8 mouse cellular contexts compared by ENCODE assay signal in the genomic region with DNA sequence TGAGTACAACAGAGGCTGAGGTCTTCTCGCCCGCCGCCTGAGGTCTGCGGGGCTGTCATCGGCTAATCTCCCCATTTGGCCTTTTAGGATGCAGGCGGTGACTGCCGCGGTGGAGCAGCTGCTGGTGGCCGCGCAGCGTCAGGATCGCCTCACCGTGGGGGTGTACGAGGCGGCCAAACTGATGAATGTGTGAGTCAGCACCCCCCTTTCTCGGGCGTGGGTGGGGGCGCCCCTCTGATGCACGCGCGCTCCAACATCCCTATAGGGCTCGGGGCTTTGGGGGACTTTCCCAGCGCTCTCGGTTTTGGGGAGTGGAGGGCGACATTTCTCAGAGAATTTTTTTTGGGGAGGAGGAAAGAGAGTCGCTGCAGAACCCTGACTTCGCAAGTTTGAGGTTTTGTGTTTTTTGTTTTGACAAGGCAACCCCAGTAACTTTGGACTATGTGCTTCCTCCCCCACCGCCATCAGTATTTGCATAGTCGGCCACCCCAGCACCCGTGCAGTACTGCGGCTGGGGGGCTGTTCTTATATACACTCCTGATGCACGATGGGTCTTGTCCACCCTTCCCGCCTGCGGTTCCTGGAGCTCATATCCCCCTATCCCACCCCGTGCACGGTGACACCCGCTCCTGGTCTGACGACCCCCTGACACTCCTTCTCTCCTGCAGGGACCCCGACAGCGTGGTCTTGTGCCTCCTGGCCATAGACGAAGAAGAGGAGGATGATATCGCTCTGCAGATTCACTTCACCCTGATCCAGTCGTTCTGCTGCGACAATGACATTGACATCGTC. TPM values are rescaled to one million over a fixed set of nuclear protein-coding genes. Genes with fewer than 3 reads are reported as not detected.
DNase-seq lines count a peak whose midpoint lies in the region; ATAC-seq lines count a peak whose summit lies in the region.

No protein-coding gene starts in this region.

- peak; percentile 47 for DNase-seq in gastrocnemius, adult 18-20 months (ENCODE audit: low spot score)
- DNase-seq in gastrocnemius, postnatal 36 days: no peak
- DNase-seq in CD4-positive, CD25-positive, alpha-beta regulatory T cell, adult 2 months (ENCODE audit: low read depth, low spot score): peak; percentile 84
- DNase-seq in cerebellum, postnatal 36 days: peak; percentile 55 to 69
- peak; percentile 35 to 50 for DNase-seq in layer of hippocampus, postnatal 36 days
- DNase-seq in thymus, postnatal 10 days (ENCODE audit: low spot score in 2 of 2): peak; percentile 36 to 43

- H3K27ac ChIP-seq in heart, embryonic 13.5 days (replicated peaks): peak overlapping the region; percentile 82
- no peak overlapping the region for H3K27ac ChIP-seq in midbrain, embryonic 12.5 days (replicated peaks)

- H3K4me1 ChIP-seq in heart, embryonic 13.5 days: peaks cover 60% of the 10 kb centered on the region
- H3K4me1 ChIP-seq in midbrain, embryonic 12.5 days: peaks cover 62% of the 10 kb centered on the region

- H3K9ac ChIP-seq in heart, embryonic 13.5 days: peak overlapping the region; percentile 97
- H3K9ac ChIP-seq in midbrain, embryonic 12.5 days (replicated peaks): peak overlapping the region; percentile 56

- H3K27me3 ChIP-seq in heart, embryonic 13.5 days (replicated peaks): peaks cover 24% of the 10 kb centered on the region
- H3K27me3 ChIP-seq in midbrain, embryonic 12.5 days: peaks cover 65% of the 10 kb centered on the region

- H3K4me2 ChIP-seq in heart, embryonic 13.5 days: peak overlapping the region; percentile 78
- peak overlapping the region; percentile 67 for H3K4me2 ChIP-seq in midbrain, embryonic 12.5 days (replicated peaks)

- 0 out of 2 replicates have a peak, but pooled peaks have one; percentile 7 for ATAC-seq in heart, embryonic 13.5 days (ENCODE audit: extremely low read depth, insufficient number of reproducible peaks, low FRiP score, low TSS enrichment)
- ATAC-seq in midbrain, embryonic 12.5 days (ENCODE audit: low FRiP score, low read depth): 0 out of 2 replicates have a peak, but pooled peaks have one; percentile 11

- H3K9me3 ChIP-seq in heart, embryonic 13.5 days: no peaks in the 10 kb centered on the region
- no peaks in the 10 kb centered on the region for H3K9me3 ChIP-seq in midbrain, embryonic 12.5 days

- H3K4me3 ChIP-seq in heart, embryonic 13.5 days: peak overlapping the region; percentile 88
- H3K4me3 ChIP-seq in midbrain, embryonic 12.5 days: peak overlapping the region; percentile 42

- H3K36me3 ChIP-seq in heart, embryonic 13.5 days: peaks cover 3% of the 10 kb centered on the region; the same call in 1 of the 2 replicates
- no peaks in the 10 kb centered on the region for H3K36me3 ChIP-seq in midbrain, embryonic 12.5 days

- intact Hi-C loops in gastrocnemius, postnatal 36 days (cut with DNase I): no loop called here

- under 1% methylated on average over 45 of the region's 45 CpGs for WGBS in heart, embryonic 13.5 days
- WGBS in midbrain, embryonic 12.5 days: under 1% methylated on average over 45 of the region's 45 CpGs

RNA-seq across cellular contexts. Expression of a gene that starts 0.7 kb away (rescaled TPM):
- total RNA-seq in gastrocnemius, adult 18-20 months (2021): 10 to 100 TPM; 17.3 to 25.0 TPM
- total RNA-seq in gastrocnemius, postnatal 36 days (2021): 10 to 100 TPM; 26.7 to 31.7 TPM
- 29.2 and 33.9 TPM in 2 replicates for polyA plus RNA-seq in heart, embryonic 13.5 days (2015; fragmentation: Nextera tagmentation; extraction: Ambion mirVana)
- total RNA-seq in layer of hippocampus, postnatal 36 days (2021): 10 to 100 TPM; 17.7 to 19.1 TPM
- 8.7 and 11.8 TPM in 2 replicates for polyA plus RNA-seq in midbrain, embryonic 12.5 days (2016; fragmentation: Nextera tagmentation; extraction: Ambion mirVana)

RNA-seq across cellular contexts. Expression of a gene that starts 12.5 kb away (rescaled TPM):
- total RNA-seq in gastrocnemius, adult 18-20 months (2021): 1 to 10 TPM; 2.7 to 3.2 TPM
- 1 to 10 TPM; 2.6 to 3.1 TPM for total RNA-seq in gastrocnemius, postnatal 36 days (2021)
- 24.8 and 26.7 TPM in 2 replicates for polyA plus RNA-seq in heart, embryonic 13.5 days (2015; fragmentation: Nextera tagmentation; extraction: Ambion mirVana)
- 10 to 100 TPM; 19.6 to 19.7 TPM for total RNA-seq in layer of hippocampus, postnatal 36 days (2021)
- polyA plus RNA-seq in midbrain, embryonic 12.5 days (2016; fragmentation: Nextera tagmentation; extraction: Ambion mirVana): 61.7 and 62.0 TPM in 2 replicates

RNA-seq across cellular contexts. Expression of a gene that starts 29.8 kb away (rescaled TPM):
- 100 to 1,000 TPM; 109 to 127 TPM for total RNA-seq in gastrocnemius, adult 18-20 months (2021)
- 100 to 1,000 TPM; 106 to 120 TPM for total RNA-seq in gastrocnemius, postnatal 36 days (2021)
- polyA plus RNA-seq in heart, embryonic 13.5 days (2015; fragmentation: Nextera tagmentation; extraction: Ambion mirVana): 285 and 314 TPM in 2 replicates
- 100 to 1,000 TPM; 142 to 144 TPM for total RNA-seq in layer of hippocampus, postnatal 36 days (2021)
- polyA plus RNA-seq in midbrain, embryonic 12.5 days (2016; fragmentation: Nextera tagmentation; extraction: Ambion mirVana): 305 and 308 TPM in 2 replicates

RNA-seq across cellular contexts. Expression of a gene that starts 58.9 kb away (rescaled TPM):
- total RNA-seq in gastrocnemius, adult 18-20 months (2021): not detected
- total RNA-seq in gastrocnemius, postnatal 36 days (2021): not detected
- 0.05 and 0.07 TPM in 2 replicates for polyA plus RNA-seq in heart, embryonic 13.5 days (2015; fragmentation: Nextera tagmentation; extraction: Ambion mirVana)
- total RNA-seq in layer of hippocampus, postnatal 36 days (2021): under 1 TPM; 0.15 to 0.40 TPM
- polyA plus RNA-seq in midbrain, embryonic 12.5 days (2016; fragmentation: Nextera tagmentation; extraction: Ambion mirVana): 0.08 and 0.14 TPM in 2 replicates

Comparison
In these comparisons a context has a peak if more than half of its experiments do, and no peak if none do; other contexts are left out.
1. DNase-seq: peak in gastrocnemius, adult 18-20 months (single experiment), CD4-positive, CD25-positive, alpha-beta regulatory T cell, adult 2 months (single experiment), cerebellum, postnatal 36 days (2 of 2), layer of hippocampus, postnatal 36 days (2 of 2) and thymus, postnatal 10 days (2 of 2); none in gastrocnemius, postnatal 36 days (0 of 2).
2. RNA of a gene that starts 12.5 kb away (total RNA-seq): 19.6 to 19.7 TPM in layer of hippocampus, postnatal 36 days; 2.7 to 3.2 TPM in gastrocnemius, adult 18-20 months and 2.6 to 3.1 TPM in gastrocnemius, postnatal 36 days; every median in the first group is over 4 times any median in the second.